Mouse (Mus musculus) regulatory T cell (primary cell): ENCODE results near the gene Aox4.

ENCODE experiments used
- in situ Hi-C: fragments of 300-600 bp; cut with MboI, MseI; formaldehyde crosslinking; loops from one replicate; pipeline ENCODE4 v1.15.1; 2025; ENCODE audit warnings: high pct_unique_total_duplicates

Aox4 gene

DNA sequence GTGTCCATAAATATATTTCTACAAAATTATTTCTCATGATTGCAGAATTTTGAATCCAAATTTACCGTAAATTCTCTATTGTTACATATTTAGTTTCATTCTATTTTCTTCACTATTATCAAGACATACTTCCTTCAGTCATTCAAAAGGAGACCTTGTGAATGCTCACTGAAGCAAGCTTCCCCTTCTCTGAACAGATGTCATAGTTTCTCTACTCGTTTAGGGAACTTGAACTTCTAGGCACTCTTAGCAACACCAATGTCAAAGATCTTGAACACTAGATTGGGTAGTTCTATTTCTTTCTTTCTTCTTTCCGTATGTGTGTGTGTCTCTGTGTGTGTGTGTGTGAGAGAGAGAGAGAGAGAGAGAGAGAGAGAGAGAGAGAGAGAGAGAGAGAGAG, 34.3 kb downstream of the Aox4 start:
- in situ Hi-C loops, result no loop called here

DNA sequence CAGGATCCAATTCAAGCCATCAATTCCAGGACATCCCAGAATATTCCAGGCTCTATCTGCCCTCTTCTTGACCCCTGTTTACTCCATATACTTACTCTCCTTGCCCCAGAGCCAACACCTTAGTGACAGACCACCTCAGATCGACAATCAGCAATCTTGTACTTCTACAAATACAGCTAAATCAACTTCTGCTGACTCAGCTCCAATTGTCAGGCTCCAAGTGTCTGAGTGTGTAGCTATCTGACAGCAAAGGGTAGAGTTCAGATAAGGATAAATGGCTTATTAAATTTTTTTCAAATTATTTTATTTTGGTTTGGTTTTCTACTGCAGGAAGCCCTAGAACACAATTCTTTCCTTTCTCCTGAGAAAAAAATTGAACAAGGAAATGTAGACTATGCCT, 38.3 kb downstream of the Aox4 start:
- in situ Hi-C loops, result no loop called here

DNA sequence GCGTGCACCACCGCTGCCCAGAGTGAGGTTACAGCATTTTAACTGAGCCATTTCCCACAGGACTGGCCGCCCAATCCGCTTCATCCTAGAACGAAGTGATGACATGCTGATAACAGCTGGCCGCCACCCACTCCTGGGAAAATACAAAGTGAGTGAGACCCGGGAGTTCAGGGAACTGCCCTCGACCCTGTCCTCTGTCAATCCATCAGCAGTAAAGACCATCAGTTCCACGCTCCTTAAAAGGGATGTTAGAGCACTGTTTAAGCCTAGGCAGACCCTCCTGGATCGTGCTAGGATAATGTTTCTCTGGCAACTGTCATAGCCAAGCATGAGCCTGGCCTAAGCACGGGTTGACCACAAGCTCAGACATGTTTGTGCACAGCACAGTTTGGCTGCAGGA, 43.3 kb downstream of the Aox4 start:
- in situ Hi-C loops, result no loop called here

DNA sequence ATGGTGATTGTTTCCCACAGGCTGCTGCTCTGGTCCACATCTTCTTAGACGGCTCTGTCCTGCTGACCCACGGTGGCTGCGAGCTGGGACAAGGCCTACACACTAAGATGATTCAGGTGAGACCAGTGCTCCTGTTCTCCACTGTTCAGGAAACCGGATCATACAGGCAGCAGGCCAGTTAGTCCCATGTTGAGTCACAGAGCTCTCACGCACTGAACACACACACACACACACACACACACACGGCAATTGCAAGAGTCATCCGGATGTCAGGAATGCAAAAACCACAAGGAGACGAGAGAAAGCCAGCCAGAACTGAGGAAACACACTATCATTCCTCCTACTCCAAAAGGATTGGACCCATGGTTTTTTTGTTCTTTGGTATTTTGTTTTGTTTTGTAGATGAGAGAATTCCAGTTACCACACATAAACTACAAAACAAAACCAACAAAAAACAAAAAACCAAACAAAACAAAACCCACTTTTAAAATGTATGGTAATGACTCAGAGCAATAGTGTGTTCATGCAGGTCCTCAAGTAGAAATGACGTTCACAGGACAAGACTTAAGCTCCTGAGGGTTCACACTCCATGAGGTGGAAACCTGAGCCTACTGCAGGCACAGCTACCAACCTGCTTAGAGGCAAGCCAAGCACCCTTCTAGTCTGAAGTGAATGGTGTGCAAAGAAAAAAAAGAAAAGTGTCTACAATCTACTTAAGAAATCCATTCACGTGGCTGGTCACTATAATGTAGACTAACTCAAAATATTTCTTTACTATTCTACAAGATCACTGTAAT, 47.2 kb downstream of the Aox4 start:
- in situ Hi-C loops, result no loop called here

DNA sequence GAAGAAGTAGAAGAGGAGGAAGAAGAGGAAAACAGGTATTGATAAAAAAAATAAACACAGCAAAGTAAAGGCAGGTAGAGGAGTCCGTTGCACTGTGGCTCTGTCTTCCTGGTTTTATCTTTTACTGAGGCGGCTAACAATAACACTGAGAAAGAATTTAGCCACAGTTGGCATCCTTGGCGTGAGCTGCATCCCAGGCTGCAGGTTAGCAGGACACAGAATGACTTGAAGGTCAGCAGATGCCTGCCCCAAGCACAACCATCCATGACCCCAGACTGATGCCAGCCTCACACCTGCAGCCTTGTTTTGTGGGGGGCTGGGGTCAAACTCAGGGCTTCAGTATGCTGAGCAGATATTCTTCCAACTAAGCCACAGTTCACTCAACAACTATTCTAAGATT, 50.1 kb downstream of the Aox4 start:
- in situ Hi-C loops, result no loop called here

DNA sequence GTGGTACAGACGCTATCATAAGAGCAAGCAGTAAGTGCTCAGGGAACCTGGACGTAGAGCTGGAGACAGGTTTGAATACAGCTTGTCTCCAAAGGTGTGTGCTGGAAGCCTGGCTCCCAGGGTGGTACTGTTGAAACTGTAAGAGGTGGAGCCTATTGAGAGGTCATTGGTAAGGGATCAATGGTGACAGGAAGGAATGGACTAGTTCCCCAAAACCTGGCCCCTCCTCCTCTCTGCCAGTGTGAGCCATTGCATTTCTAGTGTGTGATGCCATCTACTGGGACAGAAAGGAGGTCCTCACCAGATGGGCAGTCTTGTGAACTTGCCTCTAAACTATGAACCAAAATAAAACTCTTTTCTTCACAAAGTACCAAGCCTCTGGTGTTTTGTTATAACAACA, 58.0 kb downstream of the Aox4 start:
- in situ Hi-C loops, result no loop called here

DNA sequence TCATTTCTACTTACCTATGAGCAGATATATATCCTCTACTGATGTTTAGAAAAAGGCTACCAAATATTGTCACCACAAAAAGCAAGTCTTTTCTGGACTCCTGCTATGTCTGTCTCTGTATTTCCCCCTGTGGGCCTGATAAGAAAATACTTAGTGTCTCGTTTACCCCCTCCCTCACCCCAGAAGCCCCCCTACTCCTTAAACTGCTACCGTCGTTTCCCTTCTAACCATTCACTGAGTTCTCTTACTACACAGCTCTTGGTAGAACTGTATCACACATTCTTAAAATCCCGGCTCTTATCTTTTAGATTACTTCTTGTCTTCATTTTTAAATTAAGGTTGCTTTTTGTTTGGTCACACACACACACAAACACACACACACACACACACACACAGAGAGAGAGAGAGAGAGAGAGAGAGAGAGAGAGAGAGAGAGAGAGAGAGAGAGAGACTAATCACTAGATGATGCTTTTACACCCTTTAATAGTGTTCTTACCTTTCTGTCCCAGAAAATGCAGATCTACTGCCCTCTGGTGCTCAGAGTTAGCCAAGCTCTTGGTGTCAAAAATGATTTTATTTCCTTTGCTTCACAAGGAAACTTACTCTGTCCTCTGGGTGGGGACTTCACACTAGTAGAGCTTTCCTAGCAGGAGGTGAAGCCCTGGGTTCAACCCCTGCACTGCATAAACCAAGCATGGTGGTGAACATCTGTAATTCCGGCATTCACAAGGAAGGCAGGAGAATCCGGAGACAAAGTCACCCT, 60.8 kb downstream of the Aox4 start:
- in situ Hi-C loops, result loop anchor here (5.0 kb wide), 1 partner anchor 39 kb away; no protein-coding TSS in a partner anchor

DNA sequence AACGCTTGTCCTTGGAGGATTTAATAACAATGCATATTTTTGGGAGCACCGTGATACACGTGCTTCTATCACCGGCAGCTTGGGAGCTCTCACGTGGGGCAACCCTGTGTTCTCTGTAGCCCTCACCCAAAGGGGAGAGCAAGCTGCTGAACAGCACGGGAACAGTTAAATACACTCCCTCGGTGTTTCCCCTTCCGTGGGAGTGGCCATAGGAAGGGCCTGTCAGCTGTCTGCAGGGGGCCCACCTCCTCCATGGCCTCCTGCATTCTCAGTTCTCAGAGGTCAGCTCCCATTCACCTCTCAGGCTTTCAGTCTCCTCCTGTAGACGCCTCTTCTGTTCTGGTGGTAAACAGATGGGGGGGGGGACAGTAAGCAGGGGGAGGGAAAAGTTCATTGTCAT, 65.7 kb downstream of the Aox4 start:
- in situ Hi-C loops, result loop anchor here (25.0 kb wide), 1 partner anchor 1161 kb away; no protein-coding TSS in a partner anchor

DNA sequence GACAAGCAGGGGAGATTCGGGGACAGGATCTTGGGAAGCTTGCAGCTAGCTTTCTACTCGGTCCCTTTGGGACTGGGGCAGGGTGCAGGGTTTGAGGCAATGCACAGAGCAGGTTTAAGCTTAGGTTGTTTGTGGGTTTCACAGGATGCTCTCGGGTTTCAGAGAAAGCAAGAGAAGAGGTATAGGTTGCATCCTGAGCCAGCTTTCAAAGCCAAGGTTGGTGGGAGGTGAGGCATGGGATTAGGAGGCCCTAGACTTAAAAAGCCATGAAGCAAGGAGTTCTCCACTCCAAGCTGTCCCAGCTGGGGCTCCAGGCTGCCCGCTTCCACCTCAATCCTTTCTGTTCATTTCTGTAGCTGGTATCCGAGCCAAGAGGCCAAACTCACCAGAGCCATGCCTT, 67.8 kb downstream of the Aox4 start, which contains the start of gene Aox2:
Gene Aox2, plus strand, starts transcription at position 301 of the 400 bp plus-strand sequence.
- in situ Hi-C loops, result loop anchor here (25.0 kb wide), 1 partner anchor 1159 kb away; no protein-coding TSS in a partner anchor

DNA sequence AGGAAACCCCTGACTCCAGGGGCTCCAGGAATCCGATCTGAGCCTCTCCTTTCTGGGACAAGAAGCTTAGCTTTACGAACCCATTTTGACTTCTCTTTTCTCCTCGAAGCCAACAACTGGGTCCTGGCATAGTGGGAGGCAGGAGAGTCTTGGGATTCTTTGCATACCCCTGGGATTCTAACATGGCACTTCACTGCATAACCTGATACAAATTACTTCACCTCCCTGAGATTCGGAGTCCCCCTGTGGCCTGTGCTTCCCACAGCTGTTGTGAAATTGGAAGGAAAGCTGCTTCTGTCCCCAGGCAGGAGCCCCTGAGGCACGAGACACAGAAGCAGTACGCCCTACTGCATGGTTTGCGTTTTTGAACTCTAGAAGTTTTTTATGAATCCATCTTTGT, 68.3 kb downstream of the Aox4 start:
- in situ Hi-C loops, result loop anchor here (25.0 kb wide), 1 partner anchor 1159 kb away; no protein-coding TSS in a partner anchor

DNA sequence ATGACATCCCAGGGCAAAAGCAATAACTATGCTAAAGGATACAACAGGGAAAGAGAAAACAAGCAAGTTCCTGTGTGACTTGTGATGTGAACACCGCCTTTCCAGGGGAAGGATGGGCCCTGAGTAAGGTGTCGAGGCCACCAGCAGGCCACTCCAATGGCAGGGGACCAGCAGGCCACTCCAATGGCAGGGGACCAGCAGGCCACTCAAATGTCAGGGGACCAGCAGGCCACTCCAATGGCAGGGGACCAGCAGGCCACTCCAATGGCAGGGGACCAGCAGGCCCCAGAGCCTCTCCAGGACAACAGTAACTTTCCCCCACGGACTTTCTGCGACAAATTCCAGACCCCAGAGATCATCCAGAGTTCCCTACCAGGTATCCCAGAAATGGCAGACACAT, 70.2 kb downstream of the Aox4 start:
- in situ Hi-C loops, result loop anchor here (25.0 kb wide), 1 partner anchor 1157 kb away; no protein-coding TSS in a partner anchor

DNA sequence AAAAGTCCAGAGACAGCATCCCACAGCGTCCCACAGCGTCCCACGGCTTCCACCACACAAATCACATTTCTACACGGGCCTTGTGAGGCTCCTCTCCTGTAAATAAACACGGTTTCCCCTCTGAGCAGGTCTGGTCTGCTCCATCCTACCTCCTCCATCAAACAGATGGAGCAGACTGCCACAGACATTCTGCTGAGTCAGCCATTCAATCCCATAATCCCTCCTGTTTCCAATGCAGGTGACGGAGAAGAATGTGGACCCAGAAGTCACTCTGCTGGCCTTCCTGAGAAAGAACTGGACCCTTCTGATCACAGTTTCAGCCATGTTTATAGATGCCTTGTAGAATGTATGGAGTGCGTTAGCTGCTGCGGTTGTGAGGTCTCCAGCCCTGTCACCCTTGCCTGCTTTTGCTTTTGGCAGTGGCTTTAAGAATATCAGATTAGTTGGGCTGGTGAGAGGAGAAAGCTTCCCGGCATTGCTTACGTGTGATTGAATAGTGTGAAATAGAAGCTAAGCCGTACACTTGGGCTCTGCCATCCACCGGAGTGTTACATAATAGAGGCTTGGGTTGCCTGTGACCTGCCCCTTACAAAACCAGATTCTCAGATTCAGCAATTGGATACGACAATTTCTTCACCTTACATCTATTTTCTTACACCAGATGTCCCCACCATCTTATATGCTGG, 70.9 kb downstream of the Aox4 start:
- in situ Hi-C loops, result loop anchor here (25.0 kb wide), 1 partner anchor 1156 kb away; no protein-coding TSS in a partner anchor

DNA sequence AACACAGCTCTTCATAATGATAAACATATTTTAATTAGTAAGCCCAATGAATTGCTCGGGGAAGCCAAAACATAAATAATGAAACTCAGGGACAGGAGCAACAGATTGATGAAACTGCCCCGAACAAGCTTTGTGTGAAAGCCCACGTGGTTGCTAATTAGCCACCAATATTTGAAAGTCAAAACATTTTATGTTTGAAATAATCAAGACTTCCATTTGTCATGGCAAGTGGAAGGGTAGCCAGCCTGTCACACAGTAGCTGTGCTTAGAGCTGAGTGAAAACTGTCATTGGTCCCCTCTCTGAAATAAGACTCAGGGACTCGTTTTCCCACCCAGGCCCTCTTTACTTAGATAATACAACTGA, 71.4 kb downstream of the Aox4 start:
- in situ Hi-C loops, result loop anchor here (25.0 kb wide), 1 partner anchor 1156 kb away; no protein-coding TSS in a partner anchor

DNA sequence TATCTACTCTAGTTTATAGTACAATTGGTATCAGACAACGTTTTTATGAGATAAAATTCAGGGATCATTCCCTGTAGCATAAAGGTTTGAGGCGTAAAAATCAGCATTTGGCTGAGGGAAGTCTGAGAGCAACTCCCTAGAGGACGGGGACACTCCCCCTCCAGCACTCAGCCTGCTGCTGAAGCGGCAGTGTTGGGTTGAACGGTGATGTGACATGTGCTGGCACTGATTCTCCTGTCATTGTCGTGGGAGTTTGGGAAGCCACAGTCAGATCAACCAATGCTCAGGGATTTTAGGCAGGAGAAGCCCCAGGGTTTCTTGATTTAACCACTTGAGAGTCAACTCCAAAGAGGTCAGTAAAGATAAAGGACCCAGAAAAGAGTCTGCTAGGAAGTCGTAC, 74.3 kb downstream of the Aox4 start:
- in situ Hi-C loops, result loop anchor here (25.0 kb wide), 1 partner anchor 1153 kb away; no protein-coding TSS in a partner anchor

DNA sequence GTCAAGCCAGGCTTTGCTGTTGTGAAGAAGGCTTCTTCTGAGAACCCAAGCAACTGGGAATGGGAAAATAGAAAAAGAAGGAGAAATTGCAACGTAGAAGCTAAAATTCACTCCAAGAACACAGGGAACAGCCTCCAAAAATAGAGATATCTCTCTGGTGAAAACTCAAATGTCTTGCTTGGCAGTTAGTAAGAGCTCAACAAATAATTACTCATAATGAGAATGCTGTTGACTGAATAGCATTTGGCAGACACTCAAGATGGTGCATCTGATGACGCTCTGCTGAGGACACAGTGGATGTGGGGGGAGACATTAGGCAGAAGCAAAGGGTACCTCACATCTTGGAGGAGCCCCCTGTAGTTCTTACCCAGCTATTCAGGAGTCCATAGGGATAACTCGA, 77.9 kb downstream of the Aox4 start:
- in situ Hi-C loops, result loop anchor here (5.0 to 25.0 kb wide), 3 partner anchors 141 to 1149 kb away; no protein-coding TSS in a partner anchor

DNA sequence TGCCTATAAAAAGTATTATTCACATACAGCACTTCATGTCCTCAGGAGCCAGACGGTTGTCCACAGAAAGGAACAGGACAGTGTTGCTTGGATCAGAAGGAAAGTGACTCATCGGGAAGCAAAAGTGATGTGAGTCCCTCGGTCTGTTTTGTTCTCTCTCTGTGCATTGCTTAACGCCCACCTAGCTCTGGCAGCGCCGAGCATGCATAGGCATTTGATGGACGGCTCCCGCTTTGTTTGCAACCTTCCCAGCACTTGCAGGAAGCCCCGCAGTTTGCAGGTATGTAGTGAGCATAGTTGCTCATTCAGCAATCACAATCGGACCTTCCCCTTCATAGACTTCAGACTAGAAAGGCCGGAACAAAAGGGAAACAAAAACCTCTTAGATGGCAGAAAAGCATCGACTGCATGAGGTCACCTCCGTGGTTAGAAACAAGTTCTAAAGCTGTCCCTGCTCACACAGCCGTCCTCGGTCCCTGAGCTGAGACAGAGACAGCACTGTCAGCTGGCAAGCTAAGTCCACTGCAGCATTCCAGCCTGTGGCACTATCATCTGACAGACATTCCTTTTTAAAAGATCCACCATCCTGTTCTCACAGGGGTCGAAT, 79.8 kb downstream of the Aox4 start:
- in situ Hi-C loops, result loop anchor here (5.0 to 25.0 kb wide), 3 partner anchors 143 to 1147 kb away; no protein-coding TSS in a partner anchor

DNA sequence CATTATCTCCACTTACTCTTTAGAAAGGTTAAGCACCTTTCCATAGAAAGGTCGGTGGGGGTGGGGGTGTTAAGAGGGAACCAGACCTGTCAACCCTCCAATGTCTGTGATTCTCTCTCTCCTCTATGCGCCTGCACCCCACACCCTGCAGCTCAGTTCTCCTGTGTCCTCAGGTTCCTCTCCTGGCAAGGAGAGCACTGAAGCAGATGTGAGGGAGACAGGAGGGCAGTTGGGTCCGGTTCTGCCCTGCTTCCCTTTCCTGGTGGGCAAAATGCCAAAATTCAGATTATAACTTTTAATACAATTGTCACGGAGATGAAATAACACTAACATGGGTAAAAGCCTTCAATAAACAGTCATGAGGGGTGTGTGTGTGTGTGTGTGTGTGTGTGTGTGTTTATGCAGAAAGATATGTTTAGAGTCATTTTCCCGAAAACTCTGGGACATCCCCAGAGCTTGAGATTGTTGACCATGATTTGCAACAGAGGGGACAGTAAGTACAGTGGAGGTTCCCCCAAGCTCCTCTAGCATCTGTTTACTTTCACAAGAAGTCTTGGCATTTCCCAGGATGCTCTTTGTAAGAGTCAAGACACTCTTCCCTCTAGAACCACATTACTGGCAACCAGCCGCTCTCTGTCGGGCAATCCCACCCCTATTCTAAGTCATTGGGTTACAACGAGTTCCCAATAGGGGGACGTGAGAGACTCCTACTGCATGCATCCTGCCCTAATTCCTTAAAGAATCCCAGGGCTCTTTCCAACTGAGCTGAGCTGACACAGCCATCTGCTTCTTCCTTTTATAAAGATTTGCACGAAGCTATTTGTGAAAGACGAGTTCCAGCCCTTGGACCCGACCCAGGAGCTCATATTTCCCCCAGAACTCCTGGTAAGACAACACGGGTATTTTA, 81.5 kb downstream of the Aox4 start:
- in situ Hi-C loops, result loop anchor here (25.0 kb wide), 1 partner anchor 1146 kb away; no protein-coding TSS in a partner anchor

DNA sequence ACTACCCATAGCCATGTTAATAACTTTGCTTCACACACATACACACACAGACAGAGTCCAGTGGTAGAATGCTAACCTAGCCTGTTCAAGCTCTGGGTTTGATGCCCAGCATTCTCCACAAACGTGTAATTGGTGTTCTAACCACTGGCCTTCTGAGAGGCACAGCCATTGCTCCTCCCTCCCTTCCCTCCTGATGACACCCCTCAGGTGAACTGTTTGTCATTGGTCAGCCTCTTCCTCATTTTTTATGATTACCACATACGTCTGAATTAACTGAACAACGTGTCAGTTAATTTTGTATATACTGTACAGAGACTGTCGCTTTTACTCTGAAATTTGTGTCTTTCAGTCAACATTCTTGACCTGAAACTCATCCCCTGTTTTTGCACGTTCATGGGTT, 84.5 kb downstream of the Aox4 start:
- in situ Hi-C loops, result loop anchor here (25.0 kb wide), 1 partner anchor 1143 kb away; no protein-coding TSS in a partner anchor

DNA sequence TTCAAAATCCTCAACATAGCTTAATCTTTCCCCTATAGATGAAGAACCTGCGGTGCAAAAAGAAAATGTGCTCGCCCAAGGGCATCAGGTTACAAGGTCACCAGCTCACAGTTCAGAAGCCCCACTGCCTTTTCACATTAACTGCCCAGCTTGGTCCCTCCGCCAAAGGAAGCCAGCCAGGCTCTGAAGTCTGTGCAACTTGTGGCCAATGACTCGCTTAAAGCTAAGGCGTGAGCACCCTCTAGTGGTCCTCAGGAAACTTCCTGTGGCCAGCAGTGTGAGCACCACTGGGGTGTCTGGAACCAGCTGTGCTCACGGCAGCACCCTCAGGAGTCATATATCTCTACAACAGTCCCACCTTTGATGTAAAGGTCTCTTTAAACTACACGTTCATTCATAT, 86.1 kb downstream of the Aox4 start:
- in situ Hi-C loops, result loop anchor here (25.0 kb wide), 1 partner anchor 1141 kb away; no protein-coding TSS in a partner anchor

DNA sequence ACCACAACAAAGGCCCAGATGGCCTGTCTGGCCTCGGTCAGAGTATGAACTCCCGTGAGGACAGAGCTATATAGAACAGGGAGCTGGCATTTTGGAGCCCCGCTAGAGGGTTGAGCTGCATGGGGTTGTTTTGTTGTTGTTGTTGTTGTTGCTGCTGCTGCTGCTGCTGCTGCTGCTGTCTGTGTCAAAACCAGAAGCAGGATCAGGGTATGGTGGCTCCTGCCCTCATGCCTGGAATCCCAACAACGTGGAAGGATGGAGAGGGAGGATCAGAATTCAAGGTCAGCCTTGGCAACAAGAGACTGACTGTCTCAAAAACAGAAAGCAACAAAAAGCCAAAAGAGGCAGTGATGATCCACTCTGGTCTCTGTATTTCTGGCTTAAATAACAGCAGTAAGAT, 86.6 kb downstream of the Aox4 start:
- in situ Hi-C loops, result loop anchor here (25.0 kb wide), 1 partner anchor 1140 kb away; no protein-coding TSS in a partner anchor
